Mouse (Mus musculus) frontal cortex, postnatal 25 days (tissue): Measurements from ENCODE around the gene Fkbp14.

Experiments
- DNase-seq, 2 experiments: peaks; one replicate each; pipeline ENCODE4 v3.0.0; 2022; ENCODE audit warnings: low spot score in 2 of 2

Fkbp14 gene

DNA sequence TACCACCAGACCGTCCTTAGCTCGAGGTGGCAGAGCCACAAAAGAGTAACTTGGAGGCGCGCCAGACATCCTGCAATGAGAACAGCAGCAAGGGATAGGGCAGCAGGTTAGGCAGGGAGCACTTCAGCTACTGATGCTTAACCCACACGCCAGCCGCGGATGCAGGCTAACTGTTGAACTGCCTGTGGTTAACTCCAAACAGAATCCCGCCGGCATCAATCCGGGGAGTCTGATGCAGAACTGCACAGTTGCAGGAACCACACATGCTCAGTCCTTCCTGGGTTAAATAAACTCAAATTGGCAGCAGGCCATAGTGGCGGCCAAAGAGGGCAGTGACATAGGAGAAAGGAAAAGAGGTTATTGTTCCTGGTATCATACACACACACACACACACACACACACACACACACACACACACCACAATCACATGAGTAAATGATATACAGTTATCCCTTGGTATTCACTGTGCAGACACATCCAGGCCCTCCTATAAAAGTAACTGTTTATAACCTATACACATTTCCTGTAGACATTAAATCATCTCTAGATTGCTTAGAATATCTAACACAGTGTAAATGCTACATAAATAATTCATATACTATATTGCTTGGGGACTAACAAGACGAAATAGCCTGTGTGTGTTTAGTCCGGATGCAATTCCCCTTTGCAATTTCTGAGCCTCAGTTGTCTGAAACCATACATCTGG is 48.6 kb downstream of the Fkbp14 start:
- no peak for DNase-seq

- no peak for DNase-seq
Observed at GRCm38 (mm10) chr6:54543646-54544045, 53.5 kb downstream of the Fkbp14 start.

DNA sequence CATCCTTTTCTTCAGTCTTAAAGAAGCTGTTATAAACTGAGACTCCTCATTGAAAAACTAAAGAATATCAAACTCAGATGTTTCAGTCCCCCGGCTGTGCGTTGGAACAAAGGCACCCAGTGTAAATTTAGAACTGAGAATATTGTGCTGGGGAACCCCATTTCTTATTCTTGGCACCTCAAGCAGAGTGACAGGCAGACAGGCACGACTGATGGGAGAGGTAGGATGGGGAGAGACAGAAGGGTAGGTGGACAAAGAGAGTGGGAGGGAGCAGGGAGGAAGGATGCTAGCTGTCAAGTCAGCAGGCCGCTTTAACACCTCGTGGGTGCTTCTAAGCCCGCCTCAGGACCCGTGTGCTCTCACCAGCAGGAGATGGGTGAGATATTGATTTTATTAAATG is 54.3 kb downstream of the Fkbp14 start:
- DNase-seq, result no peak

DNA sequence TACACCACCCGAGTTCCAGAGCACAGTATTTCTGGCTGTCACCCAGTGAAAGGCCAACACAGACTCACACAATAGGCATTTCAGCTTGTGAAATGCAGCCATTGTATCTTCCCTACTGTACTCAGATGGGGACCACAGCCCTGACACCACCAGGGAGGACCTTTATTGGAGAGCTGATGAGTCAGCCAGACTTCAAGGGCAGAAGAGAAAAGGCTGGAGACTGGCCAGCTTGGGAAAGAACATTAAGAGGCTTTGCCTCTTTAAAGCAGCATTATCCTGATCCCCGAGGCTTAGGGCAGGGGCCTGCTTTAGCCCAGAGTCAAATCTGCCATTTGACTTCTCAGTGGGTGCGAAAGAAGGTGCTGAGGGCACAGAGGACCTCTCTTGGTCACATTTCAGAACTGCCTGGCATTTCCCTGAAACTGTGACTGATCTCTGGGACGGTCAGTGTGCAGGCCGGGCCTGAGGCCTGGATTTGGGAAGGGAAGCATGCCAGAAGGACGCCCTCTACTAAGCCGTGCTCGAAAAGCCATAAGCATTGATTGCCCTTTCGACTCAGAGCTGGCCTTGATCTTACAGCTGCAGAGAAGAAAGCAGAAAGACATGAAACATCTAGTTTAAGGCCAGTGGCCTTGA is 56.7 kb downstream of the Fkbp14 start:
- no peak for DNase-seq

DNA sequence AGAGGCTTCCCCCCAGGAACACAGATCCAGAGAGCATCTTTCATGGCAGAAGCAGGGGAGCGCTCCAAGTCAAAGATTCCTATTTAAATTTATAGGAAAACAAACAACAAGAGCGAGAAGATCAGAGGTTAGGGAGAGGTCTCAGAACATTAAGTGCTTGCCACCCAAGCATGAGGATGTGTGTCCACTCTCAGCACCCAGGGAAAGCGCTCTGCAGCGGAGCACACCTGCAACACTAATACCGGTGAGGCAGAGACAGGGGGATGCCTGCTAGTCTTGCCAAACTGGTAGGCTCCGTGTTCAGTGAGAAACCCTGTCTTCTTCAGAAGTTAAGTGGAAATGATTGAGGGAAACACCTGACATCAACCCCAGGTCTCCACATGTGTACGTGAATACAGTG is 57.7 kb downstream of the Fkbp14 start:
- no peak for DNase-seq

DNA sequence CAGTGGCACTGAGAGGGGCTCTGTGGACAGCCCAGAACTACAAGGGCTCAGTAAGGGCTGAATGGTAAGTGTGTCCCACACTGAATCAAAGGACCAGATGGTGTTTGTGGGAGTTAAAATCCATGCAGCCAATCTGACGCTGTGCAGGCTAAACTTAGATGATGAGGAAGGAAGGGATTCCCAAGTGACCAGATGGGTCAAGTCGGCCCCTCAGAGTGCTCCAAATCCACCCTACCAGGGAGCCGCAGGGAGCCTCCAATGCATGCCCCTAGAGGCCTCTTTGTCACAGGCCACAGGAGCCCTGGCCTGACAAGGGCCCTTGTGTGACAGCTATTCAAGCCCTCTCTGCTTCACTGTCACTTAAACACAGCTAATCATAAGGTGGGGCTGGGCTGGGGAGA is 58.3 kb downstream of the Fkbp14 start:
- no peak for DNase-seq

GRCm38 (mm10) chr6:54537053-54537452 is 60.1 kb downstream of the Fkbp14 start:
- no peak for DNase-seq

DNA sequence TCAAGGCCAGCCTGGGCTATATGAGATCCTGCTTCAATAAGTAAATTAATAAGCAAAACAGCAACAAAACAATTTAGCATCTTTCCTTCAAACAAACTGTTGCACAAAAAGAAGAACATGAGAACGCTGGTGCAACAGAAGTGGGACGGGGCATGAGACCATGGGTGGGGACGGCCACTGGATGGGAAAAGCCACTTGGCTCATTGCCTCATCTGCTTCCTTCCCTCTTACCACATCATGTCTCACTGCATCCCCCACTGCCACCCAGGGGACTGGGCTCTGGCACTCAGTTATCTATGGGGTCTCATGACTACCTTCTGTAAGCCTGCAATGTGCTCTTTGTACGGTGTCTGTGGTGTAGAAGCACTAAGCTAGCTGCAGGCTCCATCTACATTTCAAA is 61.6 kb downstream of the Fkbp14 start:
- DNase-seq, result no peak

- DNase-seq, result no peak
Observed at GRCm38 (mm10) chr6:54531048-54531481, 66.0 kb downstream of the Fkbp14 start.

DNA sequence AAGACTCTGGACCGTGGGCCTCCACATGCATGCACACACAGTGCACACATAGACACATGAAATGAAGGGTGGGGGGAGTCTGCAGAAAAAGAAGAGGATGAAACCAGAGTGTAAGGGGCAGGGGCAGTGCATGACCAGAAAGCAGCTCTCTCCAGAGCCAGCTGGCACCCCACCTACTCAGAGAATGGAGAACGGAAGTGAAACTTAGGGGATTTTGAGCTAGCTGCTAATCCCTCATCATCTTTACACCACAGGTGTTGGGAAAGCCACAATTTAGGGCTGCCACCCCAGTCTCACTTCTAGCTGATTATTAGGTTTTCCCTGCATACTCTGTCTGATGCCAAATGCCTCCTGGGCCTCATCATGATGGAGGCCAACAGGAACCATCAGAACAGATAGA is 66.9 kb downstream of the Fkbp14 start:
- DNase-seq, result no peak

GRCm38 (mm10) chr6:54528666-54529065 is 68.4 kb downstream of the Fkbp14 start:
- no peak for DNase-seq
